Mouse (Mus musculus): ENCODE measurements around the gene Pknox2.

The Pknox2 gene

DNA sequence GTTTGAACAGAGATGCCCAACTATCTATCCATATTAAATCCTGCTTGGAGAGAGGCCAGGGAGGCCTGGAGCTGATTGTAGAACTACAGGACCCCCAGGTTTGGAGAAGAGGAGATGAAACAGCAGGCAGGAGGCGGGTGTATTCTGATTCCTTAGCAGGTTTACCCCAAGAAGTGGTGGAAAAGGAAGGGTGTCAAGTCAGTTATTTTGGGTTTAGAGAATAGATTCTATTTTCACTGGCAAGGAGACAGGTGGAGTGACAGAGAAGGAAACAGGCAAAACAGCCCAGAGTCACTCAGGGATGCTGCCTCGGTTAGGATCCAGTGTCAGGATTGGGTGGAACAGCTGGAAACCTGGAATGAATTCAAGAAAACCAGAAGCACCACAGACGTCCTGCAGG, 263.6 kb downstream of the Pknox2 start:
- DNase-seq (ENCODE audit: low read depth, low spot score) = no peak

DNA sequence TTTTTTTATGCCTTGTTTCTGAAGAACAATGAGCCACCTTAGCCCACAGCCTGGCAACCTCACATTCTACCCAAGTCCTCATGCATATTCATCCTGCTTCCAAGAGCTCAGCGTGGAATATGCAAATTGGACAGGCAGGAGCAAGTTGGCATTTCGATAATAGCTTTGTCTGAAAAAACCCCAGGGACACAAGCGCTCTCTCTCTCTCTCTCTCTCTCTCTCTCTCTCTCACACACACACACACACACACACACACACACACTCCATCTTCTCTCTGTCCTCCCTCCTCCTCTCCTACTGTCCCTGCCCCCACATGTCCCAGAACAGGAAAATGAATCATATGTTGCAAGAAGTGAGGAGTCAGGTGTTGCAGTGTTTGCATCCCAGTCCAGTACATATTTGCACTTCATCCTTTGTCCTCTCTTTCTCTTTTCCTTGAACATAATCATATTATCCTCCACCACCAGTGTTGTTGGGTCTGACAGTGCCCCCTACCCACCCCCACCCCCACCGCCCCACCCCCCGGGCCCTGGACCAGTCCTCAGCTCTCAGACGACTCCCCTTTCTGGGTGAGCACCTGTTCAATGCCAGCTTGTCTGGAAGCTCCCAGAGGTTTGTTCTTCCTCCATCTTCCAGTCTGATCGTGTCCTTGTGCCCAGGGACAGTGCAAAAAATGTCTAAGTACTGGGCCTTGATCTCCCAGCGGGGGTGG, 265.0 kb downstream of the Pknox2 start:
- no peak for DNase-seq (ENCODE audit: low read depth, low spot score)

DNA sequence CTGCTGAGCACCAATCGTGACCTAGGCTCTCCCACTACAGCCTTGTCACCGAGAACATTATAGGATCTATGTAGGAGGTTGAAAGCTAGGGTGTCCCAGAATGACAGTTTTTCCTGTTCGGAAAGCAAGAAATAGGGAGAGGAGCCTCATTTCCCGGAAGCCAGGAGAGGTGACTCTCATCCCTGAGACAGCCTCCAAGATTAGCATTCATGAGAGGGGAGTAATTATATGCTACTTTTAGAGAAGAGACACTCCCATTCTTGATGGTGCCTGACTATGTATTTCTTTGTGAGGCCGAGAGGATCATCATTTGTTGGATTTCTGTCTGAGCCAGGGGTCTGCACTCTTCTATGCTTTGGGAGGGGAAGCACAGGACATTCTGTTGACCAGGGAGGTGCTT, 265.6 kb downstream of the Pknox2 start:
- DNase-seq (ENCODE audit: low read depth, low spot score) = no peak

GRCm38 (mm10) chr9:36876787-36877186, 270.4 kb downstream of the Pknox2 start:
- no peak for DNase-seq (ENCODE audit: low read depth, low spot score)

- no peak for DNase-seq (ENCODE audit: low read depth, low spot score)
Measured at GRCm38 (mm10) chr9:36876313-36876712, 270.9 kb downstream of the Pknox2 start.

DNA sequence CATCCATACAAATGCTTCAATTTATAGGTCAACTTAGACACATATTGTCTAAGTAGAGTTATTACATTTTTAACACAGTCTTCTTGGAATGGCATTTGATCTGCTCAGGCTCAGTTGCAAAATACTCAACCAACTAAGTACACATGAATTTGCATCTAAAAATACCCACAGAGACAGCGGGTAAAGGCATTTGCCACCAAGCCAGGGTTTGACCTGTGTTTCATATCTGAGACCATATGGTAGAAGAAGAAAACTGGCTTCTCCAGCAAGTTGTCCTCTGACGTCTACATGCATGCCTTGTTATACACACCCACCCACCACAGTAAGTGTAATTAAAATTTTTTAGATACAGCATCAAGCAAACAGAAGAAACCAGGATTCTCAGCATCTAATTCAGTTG, 273.4 kb downstream of the Pknox2 start:
- no peak for DNase-seq (ENCODE audit: low read depth, low spot score)

- peak; percentile 85 for DNase-seq (ENCODE audit: low read depth, low spot score)
Measured at GRCm38 (mm10) chr9:36870263-36870662, 276.9 kb downstream of the Pknox2 start.

DNA sequence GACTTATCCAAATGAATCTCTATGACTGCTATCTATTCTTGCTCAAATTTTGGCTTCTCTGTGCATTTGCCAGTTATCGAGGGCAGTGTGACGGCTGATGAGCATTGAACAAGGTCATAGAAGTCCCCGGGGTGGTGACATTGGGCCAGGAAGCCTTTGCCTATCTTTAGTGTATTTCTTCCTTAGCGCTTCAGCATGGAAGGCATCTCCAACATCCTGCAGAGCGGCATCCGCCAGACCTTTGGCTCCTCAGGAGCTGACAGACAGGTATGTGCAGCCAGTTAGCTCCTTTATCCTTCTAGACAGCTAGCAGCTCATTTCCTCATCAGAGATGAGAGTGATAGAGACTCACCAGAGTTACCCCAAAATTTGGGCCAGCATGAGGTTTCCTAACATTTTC, 278.5 kb downstream of the Pknox2 start:
- DNase-seq (ENCODE audit: low read depth, low spot score) = no peak

DNA sequence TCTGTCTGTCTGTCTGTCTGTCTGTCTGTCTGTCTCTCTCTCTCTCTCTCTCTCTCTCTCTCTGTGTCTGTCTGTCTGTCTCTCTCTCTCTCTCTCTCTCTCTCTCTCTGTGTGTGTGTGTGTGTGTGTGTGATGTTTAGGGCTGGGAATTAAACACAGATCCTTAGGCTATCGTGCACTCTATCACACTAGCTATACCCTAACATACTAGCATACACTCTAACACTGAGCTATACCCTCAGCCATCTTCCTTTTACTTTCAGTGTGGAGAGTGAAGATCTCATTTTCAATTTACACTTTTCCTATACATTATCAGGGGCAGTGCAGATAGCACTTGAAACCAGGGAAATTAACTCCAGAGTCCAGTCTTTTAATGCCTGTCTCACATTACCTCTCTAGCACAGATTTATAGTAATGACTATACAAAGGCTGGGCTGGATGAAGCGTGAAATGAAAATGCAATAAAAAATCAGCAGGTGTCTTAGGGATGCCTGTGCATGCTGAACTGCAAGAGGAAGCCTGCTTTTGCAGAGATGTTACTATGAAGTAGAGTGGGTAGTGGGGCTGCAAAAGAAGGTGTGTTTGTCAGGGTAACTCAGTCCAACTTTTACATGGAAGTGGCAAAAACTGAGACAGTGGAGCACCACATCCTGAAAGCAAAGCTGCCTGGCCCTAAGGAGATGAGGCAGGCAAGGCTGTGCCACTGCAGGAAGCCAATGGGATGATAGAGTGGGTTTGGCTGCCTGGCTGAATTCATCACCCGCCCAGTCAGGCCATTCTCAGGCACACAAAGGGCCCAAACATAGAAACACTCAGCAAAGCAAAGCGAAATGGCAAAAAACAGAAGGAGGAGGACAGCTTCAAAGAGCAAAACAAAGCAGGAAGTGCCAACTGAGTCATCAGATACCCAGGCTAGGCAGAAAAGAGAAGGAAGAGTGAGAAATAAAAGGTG, 282.1 kb downstream of the Pknox2 start:
- DNase-seq (ENCODE audit: low read depth, low spot score) = peak; percentile 59

DNA sequence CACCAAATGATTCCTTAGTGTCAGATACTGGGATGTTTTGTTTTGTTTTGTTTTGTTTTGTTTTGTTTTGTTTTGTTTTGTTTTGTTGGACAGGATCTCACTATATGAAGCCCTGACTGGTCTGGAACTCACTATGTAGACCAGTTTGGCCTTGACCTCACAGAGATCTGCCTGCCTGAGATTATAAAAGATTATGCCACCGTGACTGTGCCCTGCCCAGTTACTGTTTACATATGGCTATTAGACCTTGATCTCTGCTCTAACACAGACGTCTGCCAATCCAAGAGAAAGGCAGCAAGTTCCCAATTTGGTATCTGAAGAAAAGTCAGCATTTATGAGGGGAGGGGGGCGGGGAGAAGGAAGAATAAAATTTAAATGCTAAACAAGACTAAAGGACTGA, 283.5 kb downstream of the Pknox2 start:
- DNase-seq (ENCODE audit: low read depth, low spot score) = no peak

GRCm38 (mm10) chr9:36862576-36862975, 284.6 kb downstream of the Pknox2 start:
- no peak for DNase-seq (ENCODE audit: low read depth, low spot score)

DNA sequence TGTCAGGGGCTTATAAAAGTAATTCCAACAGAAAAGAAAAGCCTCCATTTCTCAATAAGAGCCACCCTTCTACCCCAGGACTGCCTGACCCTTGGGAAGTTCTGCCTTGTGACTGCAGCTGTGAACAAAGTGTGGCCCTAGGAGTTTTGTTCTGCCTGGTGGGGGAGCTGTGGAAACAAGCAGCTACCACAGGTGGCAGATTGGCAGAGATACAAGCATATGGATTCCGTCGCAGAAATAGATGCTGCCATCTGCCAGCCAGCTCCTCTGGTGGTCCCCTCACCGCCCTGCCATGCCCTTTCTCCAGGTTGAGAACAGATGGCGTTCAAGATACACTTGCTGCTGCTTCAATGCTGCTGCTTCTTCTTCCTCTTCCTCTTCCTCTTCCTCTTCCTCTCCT, 288.5 kb downstream of the Pknox2 start:
- no peak for DNase-seq (ENCODE audit: low read depth, low spot score)

GRCm38 (mm10) chr9:36857476-36858117, 289.6 kb downstream of the Pknox2 start:
- no peak for DNase-seq (ENCODE audit: low read depth, low spot score)

DNA sequence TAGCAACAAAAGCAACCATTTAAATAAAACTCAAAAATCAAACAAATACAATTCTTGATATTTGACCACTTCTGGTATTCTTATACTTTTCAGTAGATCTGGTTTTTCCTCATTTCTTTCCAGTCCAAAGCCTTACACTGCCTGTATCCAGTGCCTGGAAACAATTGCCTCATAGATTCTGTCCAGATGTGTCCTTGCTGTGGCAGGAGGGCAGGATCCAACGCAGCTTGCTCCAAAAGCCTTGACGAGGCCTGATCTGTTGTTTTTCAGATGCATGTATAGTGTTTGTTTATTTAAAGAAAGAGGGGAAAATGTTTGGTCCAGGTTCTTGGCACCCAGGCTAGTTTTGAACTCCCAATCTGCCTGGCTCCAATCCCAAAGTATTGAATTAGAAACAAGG, 290.9 kb downstream of the Pknox2 start:
- DNase-seq (ENCODE audit: low read depth, low spot score) = no peak

GRCm38 (mm10) chr9:36852175-36852574, 295.0 kb downstream of the Pknox2 start:
- DNase-seq (ENCODE audit: low read depth, low spot score) = no peak

DNA sequence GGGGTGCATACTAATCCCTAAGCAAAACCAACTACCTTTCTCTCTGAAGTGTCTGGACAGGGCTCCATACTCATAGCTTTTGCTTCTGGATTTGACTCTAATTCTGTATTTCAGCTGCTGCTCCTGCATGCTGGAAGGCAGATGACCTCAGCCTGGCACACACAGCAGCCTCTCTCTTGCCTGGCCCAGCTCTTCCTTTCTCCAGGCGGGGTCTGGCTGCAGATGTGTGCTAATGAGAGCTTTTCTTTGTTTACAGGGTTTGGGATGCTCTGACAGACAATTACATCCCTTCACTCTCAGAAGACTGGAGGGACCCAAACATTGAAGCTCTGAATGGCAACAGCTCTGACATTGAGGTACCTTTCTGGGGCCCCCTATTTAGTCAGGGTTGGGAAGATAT, 297.1 kb downstream of the Pknox2 start:
- no peak for DNase-seq (ENCODE audit: low read depth, low spot score)

DNA sequence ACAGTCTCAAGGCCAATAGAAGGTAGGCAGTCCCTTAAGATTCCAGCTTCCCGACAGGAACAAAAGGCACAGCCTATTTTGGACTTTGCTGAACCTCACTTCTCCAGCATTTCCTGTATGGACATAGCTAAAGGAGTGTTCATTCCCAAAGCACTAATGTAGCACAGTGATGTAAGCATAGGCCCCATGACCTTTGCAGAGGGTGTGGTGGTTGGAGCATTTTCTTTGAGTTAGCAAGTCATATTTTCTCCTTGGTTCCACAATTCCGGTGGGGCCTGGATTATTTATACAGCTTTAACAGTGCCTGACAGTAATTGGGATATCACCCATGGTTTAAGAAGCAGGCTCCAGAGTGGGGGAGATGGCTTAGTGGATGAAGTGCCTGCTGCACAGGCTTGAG, 298.5 kb downstream of the Pknox2 start:
- peak; percentile 64 for DNase-seq (ENCODE audit: low read depth, low spot score)

DNA sequence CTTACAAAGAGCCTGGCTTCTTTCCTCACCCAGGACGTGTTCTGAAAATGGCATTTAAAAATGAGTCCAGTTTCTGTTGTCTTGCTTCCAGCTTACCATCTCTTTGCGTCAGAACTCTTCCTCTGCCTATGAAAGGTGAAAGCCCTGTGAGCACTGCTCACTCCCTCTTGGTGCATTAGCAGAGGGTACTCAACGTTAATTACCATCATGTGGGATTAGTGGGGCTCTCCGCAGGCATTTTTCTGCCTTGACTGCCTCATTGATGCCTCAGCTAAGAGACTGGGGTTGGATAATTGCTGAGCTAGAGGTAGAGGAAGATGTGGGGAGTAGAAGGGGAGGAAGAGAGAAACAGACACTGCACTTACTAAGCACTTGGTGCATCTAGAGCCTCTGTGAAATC, 300.9 kb downstream of the Pknox2 start:
- DNase-seq (ENCODE audit: low read depth, low spot score) = no peak

Data from 3T3-L1 (cell line).